Mouse (Mus musculus): ENCODE measurements around the gene Mgst2.

Gene Mgst2

GRCm38 (mm10) chr3:51659415-51659814 is 745 bp upstream of the Mgst2 start:
- DNase-seq: no peak

GRCm38 (mm10) chr3:51660821-51661276 is 689 bp downstream of the Mgst2 start:
- DNase-seq: no peak

GRCm38 (mm10) chr3:51661376-51661775 is 1.2 kb downstream of the Mgst2 start:
- peak in 1 of 2 experiments; percentile 9 for DNase-seq

- DNase-seq: peak in 1 of 2 experiments; percentile 7
Measured at GRCm38 (mm10) chr3:51661880-51662550, 1.9 kb downstream of the Mgst2 start.

- peak in 1 of 2 experiments; percentile 19 for DNase-seq
Measured at GRCm38 (mm10) chr3:51662557-51662956, 2.4 kb downstream of the Mgst2 start.

- DNase-seq: no peak
Measured at GRCm38 (mm10) chr3:51668607-51669006, 8.4 kb downstream of the Mgst2 start.

- no peak for DNase-seq
Measured at GRCm38 (mm10) chr3:51670414-51671070, 10.4 kb downstream of the Mgst2 start.

- no peak for DNase-seq
Measured at GRCm38 (mm10) chr3:51671071-51671469, 10.9 kb downstream of the Mgst2 start.

GRCm38 (mm10) chr3:51672631-51673030 is 12.5 kb downstream of the Mgst2 start:
- DNase-seq: no peak

- peak in 1 of 2 experiments; percentile 52 for DNase-seq
Measured at GRCm38 (mm10) chr3:51673408-51674086, 13.4 kb downstream of the Mgst2 start.

GRCm38 (mm10) chr3:51674963-51675362 is 14.8 kb downstream of the Mgst2 start:
- no peak for DNase-seq

GRCm38 (mm10) chr3:51685539-51685938 is 25.4 kb downstream of the Mgst2 start:
- DNase-seq: no peak

- DNase-seq: no peak
Measured at GRCm38 (mm10) chr3:51686316-51686715, 26.2 kb downstream of the Mgst2 start.

- DNase-seq: no peak
Measured at GRCm38 (mm10) chr3:51686791-51687190, 26.6 kb downstream of the Mgst2 start.

- DNase-seq: no peak
Measured at GRCm38 (mm10) chr3:51688725-51689124, 28.6 kb downstream of the Mgst2 start.

- DNase-seq: no peak
Measured at GRCm38 (mm10) chr3:51693196-51693595, 33.0 kb downstream of the Mgst2 start.

- DNase-seq: no peak
Measured at GRCm38 (mm10) chr3:51694576-51694975, 34.4 kb downstream of the Mgst2 start.

GRCm38 (mm10) chr3:51695713-51696112 is 35.6 kb downstream of the Mgst2 start:
- DNase-seq: no peak

GRCm38 (mm10) chr3:51697931-51698330 is 37.8 kb downstream of the Mgst2 start:
- no peak for DNase-seq

- DNase-seq: no peak
Measured at GRCm38 (mm10) chr3:51700123-51700522, 40.0 kb downstream of the Mgst2 start.

- DNase-seq: no peak
Measured at GRCm38 (mm10) chr3:51700731-51701280, 40.6 kb downstream of the Mgst2 start.

- DNase-seq: peak; percentile 31 to 55
Measured at GRCm38 (mm10) chr3:51701281-51701751, 41.2 kb downstream of the Mgst2 start.

GRCm38 (mm10) chr3:51701950-51702349 is 41.8 kb downstream of the Mgst2 start:
- no peak for DNase-seq

Measured in spleen, adult 18-20 months (tissue).